Mouse (Mus musculus): ENCODE results near the gene Traf3ip2.

DNA sequence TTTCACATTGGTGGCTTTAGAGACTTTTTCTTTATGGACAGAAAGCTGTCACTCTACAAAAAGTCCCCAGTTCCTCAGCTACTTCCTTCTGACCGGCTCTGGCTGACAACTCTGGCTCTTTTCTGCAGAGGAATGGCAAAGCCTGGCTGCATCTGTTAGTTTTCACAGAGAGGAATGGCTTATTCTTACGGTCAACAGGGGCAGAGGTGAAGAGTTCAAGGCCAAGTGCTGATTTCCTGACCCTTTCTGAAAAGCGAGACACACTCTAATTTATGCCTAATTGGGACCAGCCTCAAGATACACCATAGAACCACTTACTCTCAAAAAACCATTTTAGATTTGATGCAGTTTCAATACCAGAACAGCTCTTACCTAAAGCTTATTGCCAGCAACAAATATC is 61.4 kb downstream of the Traf3ip2 start:
- TF ChIP-seq POLR2A (IDR thresholded peaks at IDR 0.05; ENCODE audit: control insufficient read depth, low read depth, low read length) (no peak), CTCF (IDR thresholded peaks at IDR 0.05; ENCODE audit: control insufficient read depth, insufficient read depth, insufficient replicate concordance, low read depth, low read length) (no peak)
